Mouse (Mus musculus) kidney, adult 9 months (tissue): ENCODE measurements around the gene Nuf2.

Experiments used
- DNase-seq: peaks from one replicate; pipeline ENCODE4 v3.0.0; 2022

Nuf2 gene

GRCm38 (mm10) chr1:169467791-169468190 is 63.5 kb downstream of the Nuf2 start:
- no peak for DNase-seq

DNA sequence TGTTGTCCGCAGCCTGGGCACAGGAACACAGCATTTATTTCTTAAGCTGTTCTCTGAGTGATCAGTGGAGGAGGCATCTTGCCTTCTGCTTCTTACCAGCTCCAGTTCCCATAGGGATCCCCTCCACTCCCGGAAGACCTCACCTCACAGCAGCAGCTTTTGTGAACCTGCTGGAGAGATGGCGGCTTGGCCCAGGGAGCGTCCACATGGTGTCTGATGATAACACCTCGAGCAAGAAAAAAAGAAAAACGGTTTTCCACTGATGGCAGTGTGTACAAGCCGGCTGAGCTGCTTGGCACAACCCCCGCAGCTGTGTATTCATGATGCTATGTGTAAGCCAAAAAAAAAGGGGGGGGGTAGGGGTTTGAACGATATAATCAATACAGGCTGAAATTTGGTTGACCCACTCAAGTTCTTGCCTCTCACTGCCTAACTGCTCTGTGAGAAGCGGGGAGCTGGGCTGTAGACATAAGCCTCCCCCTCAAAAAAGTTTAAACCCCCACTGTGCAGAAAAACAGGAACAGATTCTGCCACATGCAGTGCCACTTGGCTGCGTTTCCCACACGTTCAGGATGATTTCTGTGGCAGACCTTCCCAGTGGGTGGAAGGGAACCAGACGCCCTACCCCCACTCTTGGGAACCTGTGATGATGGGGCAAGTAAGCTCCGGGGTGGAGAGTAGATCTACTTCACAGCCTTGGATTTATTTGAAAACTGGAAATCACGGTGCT is 68.7 kb downstream of the Nuf2 start:
- DNase-seq: no peak

DNA sequence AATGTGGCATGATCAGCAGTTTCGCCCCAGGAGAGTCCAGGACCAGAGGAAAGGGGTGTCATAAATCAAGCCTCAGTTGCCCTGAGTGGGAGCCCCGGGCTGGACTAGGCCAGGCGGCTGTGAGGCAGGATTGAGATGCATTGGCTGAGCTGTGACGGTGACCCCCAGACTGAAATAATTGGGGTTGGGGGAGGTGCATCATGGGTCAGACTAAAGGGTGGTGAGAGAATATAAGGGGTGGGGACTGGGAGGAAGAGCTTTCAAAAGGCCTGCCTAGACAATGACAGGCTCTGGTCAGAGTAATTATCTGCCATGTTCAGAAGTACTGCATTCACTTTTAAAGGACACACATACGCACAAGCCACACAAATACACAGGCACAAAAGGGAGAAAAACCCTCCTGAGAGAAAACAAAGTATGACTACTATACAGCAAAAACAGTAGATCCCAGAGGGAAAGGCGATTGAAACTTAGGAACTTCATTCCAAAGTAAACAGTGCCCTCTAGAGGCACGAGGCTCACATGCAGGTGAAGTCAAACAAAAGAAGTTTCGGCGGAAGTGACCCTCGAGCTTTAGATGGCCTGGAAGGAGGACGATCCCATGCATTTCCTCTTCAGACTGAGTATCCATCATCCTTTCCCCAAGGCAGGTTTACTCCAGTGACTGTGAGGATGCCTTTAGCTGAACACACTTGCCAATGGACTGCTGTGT is 72.0 kb downstream of the Nuf2 start:
- peak; percentile 62 for DNase-seq
